Mouse (Mus musculus): Measurements from ENCODE around the gene Rap1gds1.

Gene Rap1gds1

DNA sequence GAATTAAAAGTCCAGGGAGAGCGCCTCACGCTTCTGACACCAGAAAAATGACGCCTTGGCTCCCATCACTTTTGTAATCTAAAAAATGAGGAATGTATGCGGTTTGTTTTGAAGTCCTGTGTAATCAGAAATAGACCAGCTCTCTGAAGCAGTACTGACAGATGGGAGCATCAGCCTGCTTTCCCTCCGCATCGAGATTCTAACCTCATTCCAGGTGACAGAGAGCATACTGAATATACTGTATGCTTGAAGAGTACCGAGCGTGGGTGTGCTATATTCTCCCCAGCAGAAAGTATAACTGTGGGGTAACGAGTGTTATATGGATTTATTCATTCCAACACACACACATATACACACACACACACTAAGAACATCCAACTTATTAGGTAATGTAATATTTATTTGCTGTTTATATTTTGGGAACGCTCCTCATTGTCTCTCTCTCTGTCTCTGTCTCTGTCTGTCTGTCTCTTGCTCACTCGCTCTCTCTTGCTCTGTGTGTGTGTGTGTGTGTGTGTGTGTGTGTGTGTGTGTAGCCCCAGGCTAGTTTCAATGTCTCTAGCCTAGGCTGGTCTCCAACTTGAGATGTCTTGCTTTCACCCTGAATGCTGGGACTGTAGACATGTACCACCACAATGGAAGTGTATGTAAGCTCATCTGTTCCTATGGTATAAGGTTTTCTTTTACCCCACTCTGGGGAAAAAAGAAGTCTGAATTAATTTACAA, 193.8 kb downstream of the Rap1gds1 start:
- DNase-seq (ENCODE audit: low spot score in 2 of 2) = no peak

DNA sequence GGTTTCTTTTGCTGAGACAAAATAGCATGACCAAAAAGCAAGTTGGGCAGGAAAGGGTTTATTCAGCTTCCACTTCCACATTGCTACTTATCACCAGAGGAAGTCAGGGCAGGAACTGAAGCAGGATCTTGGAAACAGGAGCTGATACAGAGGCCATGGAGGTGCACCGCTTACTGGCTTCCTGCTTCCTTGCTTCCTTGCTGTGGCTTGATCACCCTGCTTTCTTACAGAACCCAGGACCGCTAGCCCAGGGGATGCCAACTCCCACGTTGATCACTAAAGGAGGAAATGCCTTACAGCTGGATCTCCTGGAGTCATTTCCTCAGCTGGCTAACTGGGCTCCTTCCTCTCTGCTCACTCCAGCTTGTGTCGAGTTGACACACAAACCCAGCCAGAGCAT, 197.3 kb downstream of the Rap1gds1 start:
- no peak for DNase-seq (ENCODE audit: low spot score in 2 of 2)

DNA sequence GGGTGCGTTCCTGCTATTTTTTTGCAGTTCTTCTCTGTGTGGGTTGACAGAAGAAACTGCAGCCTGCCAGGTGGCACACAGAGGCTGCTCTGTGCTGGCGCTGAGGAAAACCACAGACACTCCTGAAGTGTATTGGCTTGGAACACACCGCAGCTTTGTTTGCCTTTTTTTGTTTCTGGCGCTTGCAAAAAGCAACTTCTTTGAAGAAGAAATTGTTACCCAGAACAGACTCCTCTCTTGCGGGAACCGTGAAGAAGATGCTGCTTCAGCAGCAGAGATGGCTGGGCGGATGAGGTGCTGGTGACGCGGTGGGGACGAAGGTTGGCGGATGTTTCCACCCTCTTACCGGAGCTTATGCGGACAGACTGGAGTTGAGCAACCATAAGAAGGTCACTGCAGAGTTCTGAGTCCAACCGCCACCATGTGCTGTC, 198.1 kb downstream of the Rap1gds1 start:
- peak in 1 of 2 experiments; percentile 52 for DNase-seq (ENCODE audit: low spot score in 2 of 2)

DNA sequence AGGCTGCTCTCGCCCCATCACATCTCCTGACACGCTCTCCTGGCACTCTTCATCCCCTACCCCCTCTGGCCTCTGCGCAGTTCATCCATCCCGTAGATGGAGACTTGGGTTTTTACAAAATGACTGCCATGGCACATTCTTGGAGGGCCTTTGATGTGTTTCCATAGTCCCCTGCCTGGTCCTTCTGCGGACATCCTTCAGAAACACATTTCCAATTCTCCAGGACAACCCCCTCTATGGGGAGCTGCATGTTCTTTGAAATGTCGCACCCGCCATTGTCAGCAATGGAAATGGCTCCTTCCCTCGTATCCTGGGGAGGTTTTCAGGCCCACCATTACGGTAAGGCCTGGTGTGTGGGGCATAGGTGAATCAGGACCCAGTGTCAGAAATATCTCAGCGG, 198.6 kb downstream of the Rap1gds1 start:
- no peak for DNase-seq (ENCODE audit: low spot score in 2 of 2)

DNA sequence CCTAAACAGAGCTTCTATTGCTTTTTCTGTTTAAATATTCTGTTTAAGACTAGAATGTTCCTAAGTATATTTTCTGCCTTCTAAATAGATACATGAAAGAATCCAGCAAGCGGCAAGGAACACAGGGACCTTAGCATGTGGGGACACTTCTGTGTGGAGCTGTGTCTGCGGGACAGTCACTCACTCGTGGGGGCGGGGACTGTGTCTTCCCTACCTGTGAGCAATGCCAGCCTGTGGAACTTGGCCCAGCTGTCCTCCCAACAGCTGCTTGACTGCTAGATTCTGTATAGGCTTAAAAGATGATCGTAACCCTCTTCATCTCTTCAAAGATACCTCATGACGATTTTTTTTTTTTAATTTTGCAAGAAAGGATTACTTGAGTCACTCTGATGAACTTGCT, 199.1 kb downstream of the Rap1gds1 start:
- no peak for DNase-seq (ENCODE audit: low spot score in 2 of 2)

All from left cerebral cortex, adult 9 months (tissue).